Mouse (Mus musculus) bone marrow, adult 2 months (tissue): ENCODE measurements at regions not wholly inside any gene's neighbourhood (a gene's known extent, or its start where the extent isn't known, plus 50 kb on each side); places are given as distances from the start of the nearest gene placed in this dataset.

Experiments
- CTCF ChIP-seq: fragments of 200-500 bp; IDR thresholded peaks from 2 replicates; pipeline ENCODE4 v1.5.1; 2011; ENCODE audit warnings: low read length, control low read depth; ENCODE audit not compliant: control insufficient read depth, insufficient read depth
- POLR2A ChIP-seq: fragments of 200-500 bp; IDR thresholded peaks from 2 replicates; pipeline ENCODE4 v1.6.1; 2011; ENCODE audit warnings: low read depth, mild to moderate bottlenecking, control low read depth, low read length, borderline replicate concordance; ENCODE audit not compliant: control insufficient read depth

GRCm38 (mm10) chr11:111858111-111858510, 792.1 kb downstream of the Kcnj2 start:
- TF ChIP-seq CTCF (no peak), POLR2A (no peak)
